Mouse (Mus musculus): ENCODE results near the gene Ryr2. TPM values are rescaled to one million over a fixed set of nuclear protein-coding genes. Genes with fewer than 3 reads are reported as not detected.

The Ryr2 gene
- polyA plus RNA-seq, 1 experiment = 0.24 TPM

GRCm38 (mm10) chr13:12094569-12094968 is 12.2 kb downstream of the Ryr2 start:
- no peak for DNase-seq (ENCODE audit: low read depth)

GRCm38 (mm10) chr13:12093146-12093545 is 13.6 kb downstream of the Ryr2 start:
- DNase-seq (ENCODE audit: low read depth) = no peak

GRCm38 (mm10) chr13:12092379-12093107 is 14.2 kb downstream of the Ryr2 start:
- DNase-seq (ENCODE audit: low read depth) = no peak

GRCm38 (mm10) chr13:12084112-12084475 is 22.7 kb downstream of the Ryr2 start:
- no peak for DNase-seq (ENCODE audit: low read depth)

- no peak for DNase-seq (ENCODE audit: low read depth)
These were observed 23.2 kb downstream of the Ryr2 start for GRCm38 (mm10) chr13:12083443-12084111.

GRCm38 (mm10) chr13:12080590-12080989 is 26.2 kb downstream of the Ryr2 start:
- no peak for DNase-seq (ENCODE audit: low read depth)

- DNase-seq (ENCODE audit: low read depth) = no peak
These were observed 27.2 kb downstream of the Ryr2 start for GRCm38 (mm10) chr13:12079536-12079935.

- no peak for DNase-seq (ENCODE audit: low read depth)
These were observed 31.8 kb downstream of the Ryr2 start for GRCm38 (mm10) chr13:12074897-12075296.

GRCm38 (mm10) chr13:12072571-12072970 is 34.2 kb downstream of the Ryr2 start:
- no peak for DNase-seq (ENCODE audit: low read depth)

- DNase-seq (ENCODE audit: low read depth) = peak; percentile 1
These were observed 34.6 kb downstream of the Ryr2 start for GRCm38 (mm10) chr13:12072112-12072511.

- DNase-seq (ENCODE audit: low read depth) = no peak
These were observed 36.3 kb downstream of the Ryr2 start for GRCm38 (mm10) chr13:12070157-12071129.

GRCm38 (mm10) chr13:12064576-12064975 is 42.2 kb downstream of the Ryr2 start:
- no peak for DNase-seq (ENCODE audit: low read depth)

- no peak for DNase-seq (ENCODE audit: low read depth)
These were observed 43.2 kb downstream of the Ryr2 start for GRCm38 (mm10) chr13:12063561-12063960.

GRCm38 (mm10) chr13:12057357-12057771 is 49.4 kb downstream of the Ryr2 start:
- DNase-seq (ENCODE audit: low read depth) = no peak

- DNase-seq (ENCODE audit: low read depth) = no peak
These were observed 50.8 kb downstream of the Ryr2 start for GRCm38 (mm10) chr13:12055913-12056312.

GRCm38 (mm10) chr13:12053910-12054309 is 52.8 kb downstream of the Ryr2 start:
- DNase-seq (ENCODE audit: low read depth) = no peak

GRCm38 (mm10) chr13:12050809-12051208 is 55.9 kb downstream of the Ryr2 start:
- no peak for DNase-seq (ENCODE audit: low read depth)

- no peak for DNase-seq (ENCODE audit: low read depth)
These were observed 59.7 kb downstream of the Ryr2 start for GRCm38 (mm10) chr13:12047059-12047458.

GRCm38 (mm10) chr13:12044751-12045150 is 62.0 kb downstream of the Ryr2 start:
- DNase-seq (ENCODE audit: low read depth) = no peak

- DNase-seq (ENCODE audit: low read depth) = no peak
These were observed 63.8 kb downstream of the Ryr2 start for GRCm38 (mm10) chr13:12042891-12043491.

GRCm38 (mm10) chr13:12039967-12040366 is 66.8 kb downstream of the Ryr2 start:
- DNase-seq (ENCODE audit: low read depth) = no peak

GRCm38 (mm10) chr13:12038676-12039075 is 68.1 kb downstream of the Ryr2 start:
- peak; percentile 13 for DNase-seq (ENCODE audit: low read depth)
